ENCODE assay signal across 8 mouse cellular contexts in the genomic region with DNA sequence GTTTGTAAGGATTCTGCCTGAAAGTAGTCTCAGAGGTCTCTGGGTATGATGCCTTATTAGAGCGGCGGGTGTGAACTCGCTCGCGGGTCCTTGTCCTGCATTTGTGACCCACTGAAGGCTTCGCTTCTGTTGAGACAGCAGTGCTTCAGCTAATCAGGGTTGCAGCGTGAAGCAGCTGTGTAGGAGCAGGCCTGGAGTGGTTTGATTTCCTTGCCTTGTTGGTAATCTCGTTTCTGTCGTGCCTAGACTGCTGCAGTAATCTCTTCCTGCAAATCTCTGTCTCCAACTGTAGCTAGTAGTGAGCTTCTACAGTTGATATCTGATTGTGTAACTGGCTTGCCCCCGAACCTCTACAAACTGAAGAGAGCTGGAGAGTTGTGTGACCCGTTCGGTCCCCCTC. TPM values are rescaled to one million over a fixed set of nuclear protein-coding genes. Genes with fewer than 3 reads are reported as not detected.
DNase-seq lines count a peak whose midpoint lies in the region; ATAC-seq lines count a peak whose summit lies in the region.

No protein-coding gene starts in this region.

- 78% methylated on average over 12 of the region's 12 CpGs for WGBS in lung, embryonic 15.5 days
- WGBS in embryonic facial prominence, embryonic 13.5 days, result 84% methylated on average over 12 of the region's 12 CpGs
- whole genome bisulfite sequencing in limb, embryonic 13.5 days, result 90% methylated on average over 12 of the region's 12 CpGs
- WGBS in neural tube, embryonic 15.5 days, result 85% methylated on average over 12 of the region's 12 CpGs

- no peak overlapping the region for H3K9ac ChIP-seq in lung, embryonic 15.5 days
- H3K9ac ChIP-seq in embryonic facial prominence, embryonic 13.5 days, result peak overlapping the region; percentile 55
- H3K9ac ChIP-seq in limb, embryonic 13.5 days, result peak overlapping the region; percentile 97; the same call in 1 of the 2 replicates
- 0 out of 2 replicates have a peak overlapping the region, but pooled peaks have one; percentile 87 for H3K9ac ChIP-seq in neural tube, embryonic 15.5 days (replicated peaks)

- H3K27ac ChIP-seq in lung, embryonic 15.5 days, result no peak overlapping the region
- no peak overlapping the region for H3K27ac ChIP-seq in embryonic facial prominence, embryonic 13.5 days
- H3K27ac ChIP-seq in limb, embryonic 13.5 days, result no peak overlapping the region
- no peak overlapping the region for H3K27ac ChIP-seq in neural tube, embryonic 15.5 days (replicated peaks)

- DNase-seq in lung, postnatal 4 days, result no peak
- DNase-seq in layer of hippocampus, adult 9-11 months, result no peak
- DNase-seq in gastrocnemius, postnatal 36 days, result no peak
- DNase-seq in right cerebral cortex, postnatal 25 days, result no peak

- intact Hi-C loops in gastrocnemius, postnatal 36 days (cut with DNase I), result loop anchor here (5.0 kb wide), 1 partner anchor 118 kb away; no protein-coding TSS in a partner anchor

- peaks cover 23% of the 10 kb centered on the region for H3K4me1 ChIP-seq in lung, embryonic 15.5 days
- H3K4me1 ChIP-seq in embryonic facial prominence, embryonic 13.5 days, result peaks cover 36% of the 10 kb centered on the region
- peaks cover 36% of the 10 kb centered on the region for H3K4me1 ChIP-seq in limb, embryonic 13.5 days
- peaks cover 36% of the 10 kb centered on the region for H3K4me1 ChIP-seq in neural tube, embryonic 15.5 days

- H3K9me3 ChIP-seq in lung, embryonic 15.5 days, result no peaks in the 10 kb centered on the region
- no peaks in the 10 kb centered on the region for H3K9me3 ChIP-seq in embryonic facial prominence, embryonic 13.5 days
- H3K9me3 ChIP-seq in limb, embryonic 13.5 days, result no peaks in the 10 kb centered on the region
- no peaks in the 10 kb centered on the region for H3K9me3 ChIP-seq in neural tube, embryonic 15.5 days (replicated peaks)

- H3K4me3 ChIP-seq in lung, embryonic 15.5 days, result peak overlapping the region; percentile 81
- peak overlapping the region; percentile 97 for H3K4me3 ChIP-seq in embryonic facial prominence, embryonic 13.5 days
- peak overlapping the region; percentile 99 for H3K4me3 ChIP-seq in limb, embryonic 13.5 days
- H3K4me3 ChIP-seq in neural tube, embryonic 15.5 days (replicated peaks), result peak overlapping the region; percentile 98

- peak overlapping the region; percentile 82 for H3K4me2 ChIP-seq in lung, embryonic 15.5 days
- H3K4me2 ChIP-seq in embryonic facial prominence, embryonic 13.5 days, result peak overlapping the region; percentile 81
- peak overlapping the region; percentile 71 for H3K4me2 ChIP-seq in limb, embryonic 13.5 days (replicated peaks)
- H3K4me2 ChIP-seq in neural tube, embryonic 15.5 days, result peak overlapping the region; percentile 78

- H3K27me3 ChIP-seq in lung, embryonic 15.5 days, result no peaks in the 10 kb centered on the region
- no peaks in the 10 kb centered on the region for H3K27me3 ChIP-seq in embryonic facial prominence, embryonic 13.5 days
- H3K27me3 ChIP-seq in limb, embryonic 13.5 days, result no peaks in the 10 kb centered on the region
- no peaks in the 10 kb centered on the region for H3K27me3 ChIP-seq in neural tube, embryonic 15.5 days (replicated peaks)

- no peak for ATAC-seq in lung, embryonic 15.5 days (ENCODE audit: borderline replicate concordance, extremely low read depth, low FRiP score, low TSS enrichment)
- ATAC-seq in embryonic facial prominence, embryonic 13.5 days (ENCODE audit: insufficient number of reproducible peaks, insufficient read depth, low FRiP score, low TSS enrichment, low read depth), result no peak
- ATAC-seq in limb, embryonic 13.5 days (ENCODE audit: low FRiP score, low read depth), result no peak
- ATAC-seq in neural tube, embryonic 15.5 days (ENCODE audit: low FRiP score), result no peak

- H3K36me3 ChIP-seq in lung, embryonic 15.5 days, result peaks cover 27% of the 10 kb centered on the region
- H3K36me3 ChIP-seq in embryonic facial prominence, embryonic 13.5 days, result peaks cover 43% of the 10 kb centered on the region
- H3K36me3 ChIP-seq in limb, embryonic 13.5 days, result peaks cover 31% of the 10 kb centered on the region
- H3K36me3 ChIP-seq in neural tube, embryonic 15.5 days, result peaks cover 29% of the 10 kb centered on the region

RNA-seq across cellular contexts. Expression of gene 2410004B18Rik, which starts 1.6 kb away (rescaled TPM):
- 50.4 and 52.4 TPM in 2 replicates for polyA plus RNA-seq in lung, embryonic 15.5 days (2015; fragmentation: Nextera tagmentation; extraction: Ambion mirVana)
- 50.7 and 61.1 TPM in 2 replicates for polyA plus RNA-seq in embryonic facial prominence, embryonic 13.5 days (2015; fragmentation: Nextera tagmentation; extraction: Ambion mirVana)
- 48.6 and 51.3 TPM in 2 replicates for polyA plus RNA-seq in limb, embryonic 13.5 days (2015; fragmentation: Nextera tagmentation; extraction: Ambion mirVana)
- 70.1 and 79.9 TPM in 2 replicates for polyA plus RNA-seq in neural tube, embryonic 15.5 days (2015; fragmentation: Nextera tagmentation; extraction: Ambion mirVana)
- total RNA-seq in gastrocnemius, postnatal 36 days (2021), result 10 to 100 TPM; 17.2 to 18.0 TPM

RNA-seq across cellular contexts. Expression of gene Bcl10, which starts 16.8 kb away (rescaled TPM):
- polyA plus RNA-seq in lung, embryonic 15.5 days (2015; fragmentation: Nextera tagmentation; extraction: Ambion mirVana), result 52.8 and 53.0 TPM in 2 replicates
- polyA plus RNA-seq in embryonic facial prominence, embryonic 13.5 days (2015; fragmentation: Nextera tagmentation; extraction: Ambion mirVana), result 47.0 and 50.4 TPM in 2 replicates
- polyA plus RNA-seq in limb, embryonic 13.5 days (2015; fragmentation: Nextera tagmentation; extraction: Ambion mirVana), result 50.8 and 51.3 TPM in 2 replicates
- polyA plus RNA-seq in neural tube, embryonic 15.5 days (2015; fragmentation: Nextera tagmentation; extraction: Ambion mirVana), result 33.9 and 41.4 TPM in 2 replicates
- 10 to 100 TPM in 1 of 2 experiments, 1 to 10 TPM in 1; 8.5 to 10.0 TPM for total RNA-seq in gastrocnemius, postnatal 36 days (2021)

RNA-seq across cellular contexts. Expression of gene Syde2, which starts 48.3 kb away (rescaled TPM):
- polyA plus RNA-seq in lung, embryonic 15.5 days (2015; fragmentation: Nextera tagmentation; extraction: Ambion mirVana), result 1.8 and 2.3 TPM in 2 replicates
- 1.8 and 2.1 TPM in 2 replicates for polyA plus RNA-seq in embryonic facial prominence, embryonic 13.5 days (2015; fragmentation: Nextera tagmentation; extraction: Ambion mirVana)
- 1.9 and 2.3 TPM in 2 replicates for polyA plus RNA-seq in limb, embryonic 13.5 days (2015; fragmentation: Nextera tagmentation; extraction: Ambion mirVana)
- polyA plus RNA-seq in neural tube, embryonic 15.5 days (2015; fragmentation: Nextera tagmentation; extraction: Ambion mirVana), result 0.37 and 0.57 TPM in 2 replicates
- total RNA-seq in gastrocnemius, postnatal 36 days (2021), result under 1 TPM; 0.79 to 0.82 TPM
